Mouse (Mus musculus): Measurements from ENCODE around the gene Bod1.

DNA sequence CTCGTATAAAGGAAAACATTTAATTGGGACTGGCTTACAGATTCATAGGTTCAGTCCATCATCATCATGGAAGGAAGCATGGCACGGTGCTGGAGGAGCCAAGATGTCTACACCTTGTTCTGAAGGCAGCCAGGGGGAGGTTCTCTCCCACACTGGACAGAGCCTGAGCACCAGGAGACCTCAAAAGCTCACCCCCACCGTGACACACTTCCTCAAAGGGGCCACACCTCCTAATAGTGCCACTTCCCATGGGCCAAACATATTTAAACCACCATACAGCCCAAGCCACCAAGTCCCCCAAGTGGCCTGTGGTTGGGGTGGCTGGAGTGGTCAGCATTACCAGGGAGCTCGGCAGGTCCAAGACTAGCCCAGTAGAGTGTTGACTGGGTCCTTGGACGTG is 31.5 kb downstream of the Bod1 start:
- TF ChIP-seq CTCF (IDR thresholded peaks at IDR 0.05; ENCODE audit: low read depth, low read length) (no peak), TAL1 (conservative IDR thresholded peaks at IDR 0.05; ENCODE audit: low read depth, low read length) (no peak), POLR2AphosphoS5 (IDR thresholded peaks at IDR 0.05; ENCODE audit: insufficient replicate concordance, low read depth, low read length) (no peak), GATA2 (IDR thresholded peaks at IDR 0.05; ENCODE audit: borderline replicate concordance, low read depth, low read length) (no peak), GATA1 (IDR thresholded peaks at IDR 0.05; ENCODE audit: borderline replicate concordance, low read length) (no peak)
